Mouse (Mus musculus): ENCODE measurements around the gene H3f3a.

H3f3a gene

GRCm38 (mm10) chr1:180822276-180822675 is 8.5 kb upstream of the H3f3a start:
- DNase-seq: no peak

- DNase-seq: no peak
Measured at GRCm38 (mm10) chr1:180821101-180821500, 7.4 kb upstream of the H3f3a start.

GRCm38 (mm10) chr1:180818000-180818399 is 4.3 kb upstream of the H3f3a start:
- DNase-seq: no peak

- no peak for DNase-seq
Measured at GRCm38 (mm10) chr1:180815371-180816024, 1.8 kb upstream of the H3f3a start.

GRCm38 (mm10) chr1:180813409-180813884 is 296 bp downstream of the H3f3a start:
- peak; percentile 94 to 95 for DNase-seq

GRCm38 (mm10) chr1:180812463-180813408 is 1.0 kb downstream of the H3f3a start:
- DNase-seq: peak; percentile 53 to 66

- DNase-seq: peak in 1 of 2 experiments; percentile 29
Measured at GRCm38 (mm10) chr1:180811596-180812462, 1.9 kb downstream of the H3f3a start.

- no peak for DNase-seq
Measured at GRCm38 (mm10) chr1:180810976-180811375, 2.8 kb downstream of the H3f3a start.

GRCm38 (mm10) chr1:180808831-180809230 is 4.9 kb downstream of the H3f3a start:
- no peak for DNase-seq

- DNase-seq: no peak
Measured at GRCm38 (mm10) chr1:180803881-180804280, 9.9 kb downstream of the H3f3a start.

- no peak for DNase-seq
Measured at GRCm38 (mm10) chr1:180801466-180801994, 12.2 kb downstream of the H3f3a start.

- DNase-seq: no peak
Measured at GRCm38 (mm10) chr1:180800814-180801213, 12.9 kb downstream of the H3f3a start.

GRCm38 (mm10) chr1:180800022-180800421 is 13.7 kb downstream of the H3f3a start:
- DNase-seq: no peak

- DNase-seq: no peak
Measured at GRCm38 (mm10) chr1:180799253-180799652, 14.5 kb downstream of the H3f3a start.

- no peak for DNase-seq
Measured at GRCm38 (mm10) chr1:180798660-180799059, 15.1 kb downstream of the H3f3a start.

GRCm38 (mm10) chr1:180794170-180794569 is 19.6 kb downstream of the H3f3a start:
- DNase-seq: peak in 1 of 2 experiments; percentile 33

- peak; percentile 57 to 74 for DNase-seq
Measured at GRCm38 (mm10) chr1:180793445-180794117, 20.2 kb downstream of the H3f3a start.

- DNase-seq: no peak
Measured at GRCm38 (mm10) chr1:180792814-180793213, 20.9 kb downstream of the H3f3a start.

- DNase-seq: no peak
Measured at GRCm38 (mm10) chr1:180791821-180792480, 21.8 kb downstream of the H3f3a start.

GRCm38 (mm10) chr1:180783580-180783928 is 30.2 kb downstream of the H3f3a start:
- DNase-seq: no peak

- DNase-seq: no peak
Measured at GRCm38 (mm10) chr1:180782906-180783579, 30.7 kb downstream of the H3f3a start.
